Mouse (Mus musculus) limb, embryonic 11.5 days (tissue): ENCODE measurements around the gene 1700010B08Rik. TPM values are rescaled to one million over a fixed set of nuclear protein-coding genes. Genes with fewer than 3 reads are reported as not detected.

Source experiments
- ATAC-seq: fragments of 200-750 bp; cut with Nextera tagmentation; 2 replicates; pipeline ENCODE4 v1.8.0; 2017; ENCODE audit warnings: low read depth; ENCODE audit not compliant: insufficient number of reproducible peaks, low FRiP score, low TSS enrichment
- DNase-seq: peaks from one replicate; pipeline ENCODE4 v3.0.0-alpha.2; 2015; ENCODE audit warnings: low spot score
- H3K27ac ChIP-seq: fragments of 300-500 bp; sonication (generic); replicated peaks from 2 replicates; pipeline ENCODE4 v1.5.1; 2014; ENCODE audit warnings: low read depth, mild to moderate bottlenecking, low read length
- H3K27me3 ChIP-seq: fragments of 300-500 bp; sonication (generic); 2 replicates; pipeline ENCODE4 v1.6.1; 2014; ENCODE audit warnings: mild to moderate bottlenecking, low read length, mixed read lengths; ENCODE audit not compliant: control insufficient read depth, insufficient read depth
- H3K36me3 ChIP-seq: fragments of 300-500 bp; sonication (generic); 2 replicates; pipeline ENCODE4 v1.6.1; 2014; ENCODE audit warnings: mild to moderate bottlenecking, low read length, moderate library complexity, mixed read lengths; ENCODE audit not compliant: control insufficient read depth, insufficient read depth
- H3K4me1 ChIP-seq: fragments of 300-500 bp; sonication (generic); 2 replicates; pipeline ENCODE4 v1.6.1; 2014; ENCODE audit warnings: low read length, mixed read lengths; ENCODE audit not compliant: control insufficient read depth, insufficient read depth
- H3K4me2 ChIP-seq: fragments of 300-500 bp; sonication (generic); 2 replicates; pipeline ENCODE4 v1.6.1; 2014; ENCODE audit warnings: low read depth, mild to moderate bottlenecking, moderate library complexity; ENCODE audit not compliant: severe bottlenecking
- H3K4me3 ChIP-seq: fragments of 300-500 bp; sonication (generic); 2 replicates; pipeline ENCODE4 v1.5.1; 2014; ENCODE audit warnings: low read depth, low read length
- H3K9ac ChIP-seq: fragments of 300-500 bp; sonication (generic); 2 replicates; pipeline ENCODE4 v1.6.1; 2014; ENCODE audit warnings: mild to moderate bottlenecking, low read length
- H3K9me3 ChIP-seq: fragments of 300-500 bp; sonication (generic); 2 replicates; pipeline ENCODE4 v1.6.1; 2016; ENCODE audit warnings: low read length; ENCODE audit not compliant: control insufficient read depth
- WGBS: fragments of 180-500 bp; shearing (Covaris S2); extraction: QIAGEN DNeasy Blood & Tissue Kit; methylation state at CpG from one replicate; pipeline ENCODE4 v1.1.7; 2014; 5-methylcytosine and 5-hydroxymethylcytosine counted together
- polyA plus RNA-seq: library from polyadenylated mRNA; unstranded; fragments of >200 nt; fragmentation: Nextera tagmentation; extraction: Ambion mirVana; gene quantifications from 2 replicates; pipeline ENCODE4 v1.2.1, GENCODE M21; 2014

1700010B08Rik gene
- polyA plus RNA-seq, 1 experiment from 2014 or later, result not detected

GRCm38 (mm10) chr2:173742744-173743143, 23.5 kb downstream of the 1700010B08Rik start:
- no peaks in the 10 kb centered on the region for H3K27me3 ChIP-seq
- no peak for ATAC-seq
- H3K4me1 ChIP-seq, result peaks cover 9% of the 10 kb centered on the region; the same call in 1 of the 2 replicates
- DNase-seq, result no peak
- H3K27ac ChIP-seq, result no peak overlapping the region
- H3K9me3 ChIP-seq, result no peaks in the 10 kb centered on the region
- no peak overlapping the region for H3K9ac ChIP-seq
- WGBS, result 88% methylated on average over 9 of the region's 9 CpGs
- no peak overlapping the region for H3K4me3 ChIP-seq
- H3K36me3 ChIP-seq, result no peaks in the 10 kb centered on the region
- no peak overlapping the region for H3K4me2 ChIP-seq

DNA sequence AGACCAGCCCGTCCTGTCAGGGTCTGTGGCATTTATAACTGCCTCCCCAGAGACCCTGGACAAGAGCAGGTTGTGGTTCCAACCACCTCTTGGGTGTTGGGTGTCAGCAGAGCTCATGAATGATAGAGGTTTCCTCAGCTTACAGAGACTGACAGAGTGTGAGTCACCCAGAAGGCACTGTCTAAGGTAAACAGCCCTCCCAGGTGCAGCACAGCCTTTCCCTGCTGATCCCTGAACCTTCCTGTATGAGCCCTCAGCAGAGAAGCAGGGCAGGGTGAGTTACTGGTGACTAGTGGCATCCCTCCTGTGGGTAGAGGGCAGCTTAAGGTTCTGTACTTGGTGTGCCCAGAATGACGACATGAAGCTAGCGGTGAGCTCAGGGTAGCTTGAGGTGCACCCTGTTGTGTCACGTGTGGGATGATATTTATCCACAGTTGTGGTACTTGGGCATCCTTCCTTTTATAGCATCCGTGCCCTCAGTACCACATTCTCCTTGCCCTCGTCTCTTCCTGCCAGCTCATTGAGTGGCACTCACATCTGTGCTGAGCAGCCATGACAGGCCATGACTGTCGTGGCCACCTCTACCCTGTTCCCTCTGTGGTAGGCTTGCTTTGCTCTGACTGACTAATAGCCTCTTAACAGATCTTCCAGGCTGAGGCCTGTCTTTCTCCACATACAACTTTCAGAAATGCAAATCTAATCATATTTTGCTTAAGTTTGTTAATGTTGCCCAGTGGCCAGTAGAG, 25.0 kb downstream of the 1700010B08Rik start:
- no peaks in the 10 kb centered on the region for H3K9me3 ChIP-seq
- ATAC-seq, result no peak
- no peak for DNase-seq
- H3K36me3 ChIP-seq, result no peaks in the 10 kb centered on the region
- 91% methylated on average over 7 of the region's 7 CpGs for WGBS
- H3K9ac ChIP-seq, result no peak overlapping the region
- H3K4me3 ChIP-seq, result no peak overlapping the region
- H3K4me2 ChIP-seq, result no peak overlapping the region
- H3K27me3 ChIP-seq, result no peaks in the 10 kb centered on the region
- no peak overlapping the region for H3K27ac ChIP-seq
- 0 out of 2 replicates have a peak, but pooled peaks cover 2% of the 10 kb centered on the region for H3K4me1 ChIP-seq

DNA sequence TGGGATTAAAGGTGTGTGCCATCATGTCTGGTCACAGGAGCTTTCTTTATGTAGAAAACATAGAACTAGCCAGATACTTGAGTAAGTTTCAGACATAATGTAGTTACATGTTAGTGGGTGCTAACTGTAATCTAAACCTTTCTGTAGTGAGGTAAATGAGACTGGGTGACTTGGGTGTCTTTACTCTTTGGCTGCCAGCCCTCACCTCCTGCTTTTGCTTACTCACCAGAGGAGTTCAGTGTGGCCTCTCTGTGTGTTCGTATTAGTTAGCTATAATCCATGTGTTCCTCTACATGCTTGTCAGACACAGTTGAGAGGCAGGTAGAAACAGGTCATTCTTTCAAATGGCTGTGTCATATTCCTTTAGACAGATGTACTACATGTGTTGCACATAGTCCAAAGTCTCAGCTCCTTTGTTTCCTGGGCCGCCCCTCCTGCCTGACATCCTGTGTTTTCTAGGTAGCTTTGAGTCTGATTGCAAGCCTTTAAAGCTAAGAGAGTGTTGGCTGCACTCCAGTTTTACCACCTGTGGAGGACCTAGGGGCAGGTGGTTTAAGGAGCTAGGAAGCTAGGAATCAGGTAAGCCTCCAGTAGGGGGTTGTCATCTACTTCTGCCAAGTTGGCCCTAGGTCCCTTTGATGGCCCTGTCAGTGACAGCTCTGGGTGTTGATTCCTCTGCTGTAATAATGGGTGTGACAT, 29.9 kb downstream of the 1700010B08Rik start:
- Histone ChIP-seq H3K9ac (no peak overlapping the region), H3K36me3 (no peaks in the 10 kb centered on the region), H3K4me3 (no peak overlapping the region), H3K4me2 (no peak overlapping the region), H3K4me1 (no peaks in the 10 kb centered on the region), H3K27ac (no peak overlapping the region), H3K9me3 (no peaks in the 10 kb centered on the region), H3K27me3 (no peaks in the 10 kb centered on the region)
- 95% methylated on average over 2 of the region's 2 CpGs for WGBS
- no peak for ATAC-seq
- no peak for DNase-seq

- DNase-seq, result no peak
- Histone ChIP-seq H3K4me3 (no peak overlapping the region), H3K9me3 (no peaks in the 10 kb centered on the region), H3K27ac (no peak overlapping the region), H3K4me2 (no peak overlapping the region), H3K36me3 (no peaks in the 10 kb centered on the region), H3K27me3 (no peaks in the 10 kb centered on the region), H3K9ac (no peak overlapping the region), H3K4me1 (no peaks in the 10 kb centered on the region)
- WGBS, result 81% methylated on average over 8 of the region's 8 CpGs
- no peak for ATAC-seq
These were observed 36.4 kb downstream of the 1700010B08Rik start for GRCm38 (mm10) chr2:173755433-173756144.

DNA sequence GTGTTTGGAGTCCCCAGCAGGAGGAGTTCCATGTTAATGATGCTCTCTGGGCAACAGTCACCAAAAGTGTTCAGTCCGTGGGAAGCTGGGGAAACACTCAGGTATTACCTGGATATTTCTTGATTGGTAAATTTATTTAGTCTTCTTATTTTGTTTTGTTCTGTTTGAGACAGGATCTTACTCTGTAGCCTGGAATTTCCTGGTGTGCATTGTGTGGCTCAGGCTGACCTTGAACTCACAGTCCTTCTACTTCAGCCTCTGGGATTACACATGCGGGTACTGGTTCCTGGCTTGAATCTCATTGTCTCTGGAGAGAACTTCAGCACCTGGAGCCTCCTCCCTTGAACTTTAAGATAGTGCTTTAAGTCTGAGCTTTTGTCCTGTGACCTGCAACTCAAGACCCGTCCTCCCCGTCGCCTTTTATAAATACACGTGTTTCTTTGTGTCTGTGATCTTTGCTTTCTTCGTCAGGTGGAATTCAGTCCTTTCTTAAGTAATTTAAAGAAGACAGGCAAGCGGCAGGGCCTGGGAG, 38.5 kb downstream of the 1700010B08Rik start:
- Histone ChIP-seq H3K27me3 (no peaks in the 10 kb centered on the region), H3K9ac (no peak overlapping the region), H3K4me3 (no peak overlapping the region), H3K36me3 (no peaks in the 10 kb centered on the region), H3K27ac (no peak overlapping the region), H3K4me2 (no peak overlapping the region), H3K4me1 (no peaks in the 10 kb centered on the region), H3K9me3 (no peaks in the 10 kb centered on the region)
- no peak for ATAC-seq
- 83% methylated on average over 8 of the region's 8 CpGs for WGBS
- DNase-seq, result no peak

DNA sequence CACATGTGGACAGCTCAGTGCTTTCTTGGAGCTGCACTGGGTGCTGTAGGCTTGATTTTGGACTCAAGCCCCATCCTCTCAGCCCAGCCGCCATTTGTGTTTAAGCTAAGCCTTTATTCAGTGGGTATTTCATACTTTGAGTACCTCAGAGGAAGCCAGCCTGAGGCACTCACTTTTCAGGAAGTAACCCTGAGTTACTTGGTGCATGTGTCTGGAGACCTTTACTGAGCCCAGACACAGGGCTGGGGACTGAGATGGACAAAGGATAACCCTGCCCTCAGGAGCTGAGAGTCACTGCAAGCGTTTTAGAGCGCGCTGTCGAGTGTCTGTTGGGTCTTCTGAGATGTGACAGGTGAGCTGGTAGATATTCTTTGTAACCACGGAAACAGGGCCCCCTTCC, 41.4 kb downstream of the 1700010B08Rik start:
- DNase-seq (no peak), ATAC-seq (no peak)
- Histone ChIP-seq H3K27me3 (no peaks in the 10 kb centered on the region), H3K27ac (no peak overlapping the region), H3K9me3 (no peaks in the 10 kb centered on the region), H3K36me3 (no peaks in the 10 kb centered on the region), H3K4me2 (no peak overlapping the region), H3K4me1 (no peaks in the 10 kb centered on the region), H3K9ac (no peak overlapping the region), H3K4me3 (no peak overlapping the region)
- 92% methylated on average over 6 of the region's 6 CpGs for WGBS

GRCm38 (mm10) chr2:173764629-173765028, 45.4 kb downstream of the 1700010B08Rik start:
- 0 out of 2 replicates have a peak, but pooled peaks cover 2% of the 10 kb centered on the region for H3K4me1 ChIP-seq

GRCm38 (mm10) chr2:173767959-173768595, 48.9 kb downstream of the 1700010B08Rik start:
- peaks cover 5% of the 10 kb centered on the region for H3K4me1 ChIP-seq
- no peak for DNase-seq
- ATAC-seq, result no peak

More at GRCm38 (mm10) chr2:173764629-173765028, 45.4 kb downstream of the 1700010B08Rik start:
- Histone ChIP-seq H3K27ac (no peak overlapping the region), H3K4me2 (no peak overlapping the region), H3K36me3 (no peaks in the 10 kb centered on the region), H3K27me3 (no peaks in the 10 kb centered on the region), H3K4me3 (no peak overlapping the region), H3K9ac (no peak overlapping the region), H3K9me3 (no peaks in the 10 kb centered on the region)
- WGBS, result 42% methylated on average over 3 of the region's 3 CpGs
- ATAC-seq, result no peak
- DNase-seq, result no peak

More at GRCm38 (mm10) chr2:173767959-173768595, 48.9 kb downstream of the 1700010B08Rik start:
- Histone ChIP-seq H3K27me3 (no peaks in the 10 kb centered on the region), H3K9ac (no peak overlapping the region), H3K4me3 (no peak overlapping the region), H3K27ac (no peak overlapping the region), H3K36me3 (no peaks in the 10 kb centered on the region), H3K9me3 (no peaks in the 10 kb centered on the region), H3K4me2 (no peak overlapping the region)
- 53% methylated on average over 8 of the region's 8 CpGs for WGBS
